Comparison of ENCODE assay signal across 8 mouse cellular contexts in the genomic region with DNA sequence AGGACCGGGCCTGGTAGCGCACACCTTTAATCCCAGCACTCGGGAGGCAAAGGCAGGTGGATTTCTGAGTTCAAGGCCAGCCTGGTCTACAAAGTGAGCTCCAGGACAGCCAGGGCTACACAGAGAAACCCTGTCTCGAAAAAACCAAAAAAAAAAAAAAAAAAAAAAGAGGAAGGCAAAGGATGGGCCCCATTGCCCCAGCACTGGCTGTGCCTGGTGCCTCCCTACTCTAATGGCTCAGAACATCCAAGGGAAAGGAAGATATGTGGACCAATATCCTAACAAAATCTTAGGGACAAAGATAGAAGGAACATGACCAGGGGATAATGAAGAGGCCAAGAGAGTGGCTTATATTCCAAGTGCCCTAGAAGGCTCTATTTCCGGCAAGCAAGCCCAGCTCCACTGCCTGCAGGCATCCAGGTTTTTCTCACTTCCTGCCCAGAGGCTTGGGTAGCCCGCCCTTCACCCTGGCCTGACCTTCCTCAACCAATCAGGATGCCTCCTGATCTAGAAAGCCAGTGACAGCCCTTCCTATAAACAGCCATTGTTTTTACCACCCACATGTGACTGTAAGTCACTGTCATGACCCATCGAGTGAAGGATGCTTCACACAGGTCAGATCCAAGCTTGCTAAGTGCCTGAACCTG. TPM values are rescaled to one million over a fixed set of nuclear protein-coding genes. Genes with fewer than 3 reads are reported as not detected.
A peak's percentile ranks its signal among the peaks of the same experiment; 100 is the strongest.
DNase-seq lines count a peak whose midpoint lies in the region; ATAC-seq and TF ChIP-seq lines count a peak whose summit lies in the region.

No protein-coding gene starts in this region.

- H3K9me3 ChIP-seq in hindbrain, embryonic 11.5 days (ENCODE audit: control insufficient read depth, low read length) = no peaks in the 10 kb centered on the region
- H3K9me3 ChIP-seq in hindbrain, embryonic 13.5 days = no peaks in the 10 kb centered on the region
- H3K9me3 ChIP-seq in G1E (replicated peaks) = peaks cover 13% of the 10 kb centered on the region
- no peaks in the 10 kb centered on the region for H3K9me3 ChIP-seq in heart, embryonic 16.5 days (replicated peaks; ENCODE audit: control insufficient read depth, low read length)

- no peak overlapping the region for H3K27ac ChIP-seq in hindbrain, embryonic 11.5 days (ENCODE audit: low read depth, low read length)
- H3K27ac ChIP-seq in hindbrain, embryonic 13.5 days = no peak overlapping the region
- H3K27ac ChIP-seq in heart, embryonic 16.5 days (ENCODE audit: low read length) = peak overlapping the region; percentile 25; the same call in 1 of the 2 replicates

- no peak overlapping the region for H3K9ac ChIP-seq in hindbrain, embryonic 11.5 days (ENCODE audit: low read depth, low read length)
- no peak overlapping the region for H3K9ac ChIP-seq in hindbrain, embryonic 13.5 days
- H3K9ac ChIP-seq in heart, embryonic 16.5 days (ENCODE audit: low read length) = peak overlapping the region; percentile 14; the same call in 1 of the 2 replicates

- TF ChIP-seq CTCF in G1E (IDR thresholded peaks at IDR 0.05; ENCODE audit: low read depth, low read length) = no peak

- DNase-seq in hindbrain, embryonic 11.5 days (ENCODE audit: low spot score) = peak; percentile 29
- peak; percentile 89 for DNase-seq in G1E (ENCODE audit: low spot score)
- peak; percentile 44 to 53 for DNase-seq in monocyte, adult 2 months (ENCODE audit: low read depth in 1 of 2, low spot score in 2 of 2)
- no peak for DNase-seq in gastrocnemius, adult 8-10 months (ENCODE audit: low spot score in 2 of 2)
- no peak for DNase-seq in urinary bladder, postnatal 4 days (ENCODE audit: low spot score in 2 of 2)
- no peak for DNase-seq in right cerebral cortex, postnatal 25 days

- H3K4me3 ChIP-seq in hindbrain, embryonic 11.5 days (ENCODE audit: low read depth, low read length) = no peak overlapping the region
- no peak overlapping the region for H3K4me3 ChIP-seq in hindbrain, embryonic 13.5 days
- peak overlapping the region; percentile 42; the same call in 1 of the 2 replicates for H3K4me3 ChIP-seq in G1E (ENCODE audit: low read depth, low read length)
- H3K4me3 ChIP-seq in heart, embryonic 16.5 days (ENCODE audit: low read length) = no peak overlapping the region

- peaks cover 9% of the 10 kb centered on the region for H3K4me1 ChIP-seq in hindbrain, embryonic 11.5 days (replicated peaks; ENCODE audit: control insufficient read depth, insufficient read depth, low read length)
- H3K4me1 ChIP-seq in hindbrain, embryonic 13.5 days (replicated peaks) = peaks cover 29% of the 10 kb centered on the region
- H3K4me1 ChIP-seq in G1E (ENCODE audit: insufficient read depth, low read depth, low read length) = peaks cover 75% of the 10 kb centered on the region
- peaks cover 33% of the 10 kb centered on the region for H3K4me1 ChIP-seq in heart, embryonic 16.5 days (ENCODE audit: control insufficient read depth, insufficient read depth, low read length)

- H3K36me3 ChIP-seq in hindbrain, embryonic 11.5 days (ENCODE audit: control insufficient read depth, insufficient read depth, low read length) = no peaks in the 10 kb centered on the region
- no peaks in the 10 kb centered on the region for H3K36me3 ChIP-seq in hindbrain, embryonic 13.5 days
- peaks cover 2% of the 10 kb centered on the region for H3K36me3 ChIP-seq in G1E (replicated peaks)
- no peaks in the 10 kb centered on the region for H3K36me3 ChIP-seq in heart, embryonic 16.5 days (ENCODE audit: control insufficient read depth, insufficient read depth)

- H3K27me3 ChIP-seq in hindbrain, embryonic 11.5 days (ENCODE audit: control insufficient read depth, insufficient read depth, low read length) = peaks cover 29% of the 10 kb centered on the region
- peaks cover 71% of the 10 kb centered on the region for H3K27me3 ChIP-seq in hindbrain, embryonic 13.5 days
- H3K27me3 ChIP-seq in G1E (ENCODE audit: insufficient read depth, low read length) = peaks cover 20% of the 10 kb centered on the region
- H3K27me3 ChIP-seq in heart, embryonic 16.5 days (ENCODE audit: control insufficient read depth, insufficient read depth, low read length) = peaks cover 3% of the 10 kb centered on the region; the same call in 1 of the 2 replicates

- WGBS in hindbrain, embryonic 11.5 days = 55% methylated on average over 6 of the region's 7 CpGs
- 50% methylated on average over 7 of the region's 7 CpGs for WGBS in hindbrain, embryonic 13.5 days
- 62% methylated on average over 6 of the region's 7 CpGs for WGBS in heart, embryonic 16.5 days

- no peak for ATAC-seq in hindbrain, embryonic 11.5 days (ENCODE audit: low FRiP score)
- ATAC-seq in hindbrain, embryonic 13.5 days (ENCODE audit: low FRiP score) = no peak
- peak; percentile 54 for ATAC-seq in G1E (ENCODE audit: extremely low read depth, insufficient number of reproducible peaks, low FRiP score, poor library complexity, severe bottlenecking)
- no peak for ATAC-seq in heart, embryonic 16.5 days (replicated peaks; ENCODE audit: extremely low read depth, insufficient read depth, low FRiP score)

- no peak overlapping the region for H3K4me2 ChIP-seq in hindbrain, embryonic 11.5 days (replicated peaks; ENCODE audit: low read depth, low read length)
- no peak overlapping the region for H3K4me2 ChIP-seq in hindbrain, embryonic 13.5 days
- H3K4me2 ChIP-seq in heart, embryonic 16.5 days (ENCODE audit: low read depth, low read length) = no peak overlapping the region

RNA-seq across cellular contexts. Expression of a gene that starts 2.8 kb away (rescaled TPM):
- polyA plus RNA-seq in hindbrain, embryonic 11.5 days (2014; fragmentation: Nextera tagmentation; extraction: Ambion mirVana) = 0.12 and 0.28 TPM in 2 replicates
- 0.57 and 0.93 TPM in 2 replicates for polyA plus RNA-seq in hindbrain, embryonic 13.5 days (2015; fragmentation: Nextera tagmentation; extraction: Ambion mirVana)
- not detected in 2 replicates for total RNA-seq in G1E (2014; fragmentation: Nextera tagmentation)
- 0.06 and 0.11 TPM in 2 replicates for total RNA-seq in G1E (2017)
- polyA plus RNA-seq in G1E (2012) = 0.15 TPM in 2 replicates
- 2.3 and 2.6 TPM in 2 replicates for polyA plus RNA-seq in heart, embryonic 16.5 days (2015; fragmentation: Nextera tagmentation; extraction: Ambion mirVana)
- under 1 TPM in 1 of 4 experiments, not detected in 3; 0.22 TPM for total RNA-seq in gastrocnemius, adult 8-10 months (2022)

RNA-seq across cellular contexts. Expression of a gene that starts 4.3 kb away (rescaled TPM):
- 29.7 and 31.7 TPM in 2 replicates for polyA plus RNA-seq in hindbrain, embryonic 11.5 days (2014; fragmentation: Nextera tagmentation; extraction: Ambion mirVana)
- polyA plus RNA-seq in hindbrain, embryonic 13.5 days (2015; fragmentation: Nextera tagmentation; extraction: Ambion mirVana) = 45.7 and 48.7 TPM in 2 replicates
- 13.5 and 17.7 TPM in 2 replicates for total RNA-seq in G1E (2014; fragmentation: Nextera tagmentation)
- total RNA-seq in G1E (2017) = 15.4 and 20.4 TPM in 2 replicates
- polyA plus RNA-seq in G1E (2012) = 43.6 and 44.0 TPM in 2 replicates
- 71.1 and 77.3 TPM in 2 replicates for polyA plus RNA-seq in heart, embryonic 16.5 days (2015; fragmentation: Nextera tagmentation; extraction: Ambion mirVana)
- 10 to 100 TPM; 34.7 to 40.0 (median 38.8) TPM for total RNA-seq in gastrocnemius, adult 8-10 months (2022)

RNA-seq across cellular contexts. Expression of a gene that starts 24.1 kb away (rescaled TPM):
- polyA plus RNA-seq in hindbrain, embryonic 11.5 days (2014; fragmentation: Nextera tagmentation; extraction: Ambion mirVana) = 0.52 and 0.88 TPM in 2 replicates
- 0.94 and 1.3 TPM in 2 replicates for polyA plus RNA-seq in hindbrain, embryonic 13.5 days (2015; fragmentation: Nextera tagmentation; extraction: Ambion mirVana)
- total RNA-seq in G1E (2014; fragmentation: Nextera tagmentation) (not detected in 2 replicates), G1E (2017) (0.05 TPM in 1 of 2 replicates, not detected in the other)
- polyA plus RNA-seq in G1E (2012) = 0.06 TPM in 1 of 2 replicates, not detected in the other
- polyA plus RNA-seq in heart, embryonic 16.5 days (2015; fragmentation: Nextera tagmentation; extraction: Ambion mirVana) = 0.14 TPM in 1 of 2 replicates, not detected in the other
- under 1 TPM in 1 of 4 experiments, not detected in 3; 0.34 TPM for total RNA-seq in gastrocnemius, adult 8-10 months (2022)

RNA-seq across cellular contexts. Expression of a gene that starts 24.5 kb away (rescaled TPM):
- 4.5 and 5.2 TPM in 2 replicates for polyA plus RNA-seq in hindbrain, embryonic 11.5 days (2014; fragmentation: Nextera tagmentation; extraction: Ambion mirVana)
- polyA plus RNA-seq in hindbrain, embryonic 13.5 days (2015; fragmentation: Nextera tagmentation; extraction: Ambion mirVana) = 9.8 and 10.2 TPM in 2 replicates
- 0.23 and 0.58 TPM in 2 replicates for total RNA-seq in G1E (2014; fragmentation: Nextera tagmentation)
- total RNA-seq in G1E (2017) = 0.17 and 0.22 TPM in 2 replicates
- 0.07 and 0.09 TPM in 2 replicates for polyA plus RNA-seq in G1E (2012)
- 27.3 and 31.9 TPM in 2 replicates for polyA plus RNA-seq in heart, embryonic 16.5 days (2015; fragmentation: Nextera tagmentation; extraction: Ambion mirVana)
- 1 to 10 TPM; 3.2 to 5.8 (median 4.0) TPM for total RNA-seq in gastrocnemius, adult 8-10 months (2022)

RNA-seq across cellular contexts. Expression of a gene that starts 34.2 kb away (rescaled TPM):
- polyA plus RNA-seq in hindbrain, embryonic 11.5 days (2014; fragmentation: Nextera tagmentation; extraction: Ambion mirVana) = 56.3 and 62.4 TPM in 2 replicates
- polyA plus RNA-seq in hindbrain, embryonic 13.5 days (2015; fragmentation: Nextera tagmentation; extraction: Ambion mirVana) = 104 and 106 TPM in 2 replicates
- total RNA-seq in G1E (2014; fragmentation: Nextera tagmentation) (14.3 and 19.1 TPM in 2 replicates), G1E (2017) (26.6 and 28.1 TPM in 2 replicates)
- 9.8 and 12.7 TPM in 2 replicates for polyA plus RNA-seq in G1E (2012)
- polyA plus RNA-seq in heart, embryonic 16.5 days (2015; fragmentation: Nextera tagmentation; extraction: Ambion mirVana) = 28.5 and 30.4 TPM in 2 replicates
- total RNA-seq in gastrocnemius, adult 8-10 months (2022) = 10 to 100 TPM in 3 of 4 experiments, 1 to 10 TPM in 1; 9.3 to 12.6 (median 10.7) TPM

Comparison
In these comparisons a context has a peak if more than half of its experiments do, and no peak if none do; other contexts are left out.
1. DNase-seq: peak in hindbrain, embryonic 11.5 days (single experiment), G1E (single experiment) and monocyte, adult 2 months (2 of 2); none in gastrocnemius, adult 8-10 months (0 of 2), urinary bladder, postnatal 4 days (0 of 2) and right cerebral cortex, postnatal 25 days (single experiment).